Mouse (Mus musculus) C2C12 (cell line): ENCODE data around the gene Krt24.

Source experiments
- CTCF ChIP-seq: IDR thresholded peaks from one replicate; pipeline ENCODE4 v1.5.1; 2011; ENCODE audit not compliant: control insufficient read depth, insufficient read depth, insufficient read length
- USF1 ChIP-seq: IDR thresholded peaks from one replicate; pipeline ENCODE4 v1.6.1; 2011; ENCODE audit warnings: low read depth, mild to moderate bottlenecking, control low read depth, moderate library complexity

- no peak for TF ChIP-seq CTCF
- TF ChIP-seq USF1, result no peak
Measured at GRCm38 (mm10) chr11:99249115-99249514, 35.9 kb downstream of the Krt24 start.
